Mouse (Mus musculus) kidney, embryonic 15.5 days (tissue): ENCODE results near the gene Abca3. TPM values are rescaled to one million over a fixed set of nuclear protein-coding genes. Genes with fewer than 3 reads are reported as not detected.

ENCODE experiments used
- ATAC-seq: fragments of 200-750 bp; cut with Nextera tagmentation; replicated peaks from 2 replicates; pipeline ENCODE4 v1.8.0; 2017; ENCODE audit warnings: moderate TSS enrichment; ENCODE audit not compliant: low FRiP score
- H3K27ac ChIP-seq: fragments of 300-500 bp; sonication (generic); 2 replicates; pipeline ENCODE4 v1.5.1; 2015; ENCODE audit warnings: mild to moderate bottlenecking, inconsistent platforms
- H3K27me3 ChIP-seq: fragments of 300-500 bp; sonication (generic); 2 replicates; pipeline ENCODE4 v1.6.1; 2015; ENCODE audit warnings: inconsistent platforms
- H3K36me3 ChIP-seq: fragments of 300-500 bp; sonication (generic); 2 replicates; pipeline ENCODE4 v1.6.1; 2015; ENCODE audit warnings: inconsistent platforms
- H3K4me1 ChIP-seq: fragments of 300-500 bp; sonication (generic); 2 replicates; pipeline ENCODE4 v1.6.1; 2015; ENCODE audit warnings: inconsistent platforms
- H3K4me2 ChIP-seq: fragments of 300-500 bp; sonication (generic); 2 replicates; pipeline ENCODE4 v1.6.1; 2015; ENCODE audit warnings: moderate library complexity, mild to moderate bottlenecking, inconsistent platforms
- H3K4me3 ChIP-seq: fragments of 300-500 bp; sonication (generic); replicated peaks from 2 replicates; pipeline ENCODE4 v1.5.1; 2015; ENCODE audit warnings: mild to moderate bottlenecking, inconsistent platforms
- H3K9ac ChIP-seq: fragments of 300-500 bp; sonication (generic); 2 replicates; pipeline ENCODE4 v1.6.1; 2015; ENCODE audit warnings: mild to moderate bottlenecking, inconsistent platforms
- H3K9me3 ChIP-seq: fragments of 300-500 bp; sonication (generic); replicated peaks from 2 replicates; pipeline ENCODE4 v1.6.1; 2016; ENCODE audit warnings: inconsistent platforms
- WGBS: fragments of 180-500 bp; shearing (Covaris S2); methylation state at CpG from one replicate; pipeline ENCODE4 v1.1.7; 2015; ENCODE audit warnings: mixed read lengths; 5-methylcytosine and 5-hydroxymethylcytosine counted together
- polyA plus RNA-seq: library from polyadenylated mRNA; unstranded; fragments of >200 nt; fragmentation: Nextera tagmentation; extraction: Ambion mirVana; gene quantifications from 2 replicates; pipeline ENCODE4 v1.2.1, GENCODE M21; 2015

Abca3 gene
- polyA plus RNA-seq, 1 experiment from 2014 or later, result 17.4 TPM

DNA sequence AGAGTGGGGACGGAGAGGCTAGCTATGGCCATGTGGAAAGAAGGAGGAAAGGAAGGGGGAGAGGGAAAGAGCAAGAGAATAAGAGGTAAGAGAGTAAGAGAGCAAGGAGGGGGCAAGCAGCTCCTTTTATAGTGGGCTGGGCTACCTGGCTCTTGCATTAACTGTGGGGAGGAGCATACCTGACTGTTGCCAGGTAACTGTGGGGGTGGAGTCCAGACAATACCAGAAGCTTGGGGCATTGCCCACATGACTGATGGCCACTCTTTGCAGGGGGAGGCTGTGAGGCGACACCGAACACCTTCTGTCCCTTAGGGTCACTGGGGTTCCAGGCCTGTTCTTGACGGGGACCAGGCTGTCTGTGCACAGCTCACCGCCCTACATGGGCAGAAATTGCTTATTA lies 37.0 kb downstream of the Abca3 start:
- 75% methylated on average over 5 of the region's 5 CpGs for WGBS
- ATAC-seq, result no peak
- H3K4me3 ChIP-seq, result no peak overlapping the region

DNA sequence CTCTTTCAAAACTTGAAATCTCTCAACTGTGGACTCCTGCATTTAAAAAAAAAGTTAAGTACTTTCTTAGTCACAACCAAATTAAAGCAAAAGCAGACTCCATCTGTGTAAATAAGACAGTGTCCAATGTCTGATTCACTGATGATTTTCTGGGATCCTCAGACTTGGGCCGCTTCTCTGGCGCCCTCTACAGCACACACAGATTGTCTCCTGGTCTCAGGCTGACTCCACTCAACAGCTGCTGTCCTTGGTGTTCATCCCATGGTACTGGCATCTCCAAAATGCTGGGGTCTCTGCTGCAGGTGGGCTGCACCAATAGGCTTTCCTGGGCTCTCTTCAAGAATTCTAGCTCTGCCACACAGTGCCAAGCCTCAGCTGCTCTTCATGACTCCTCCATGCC lies 38.1 kb downstream of the Abca3 start:
- no peaks in the 10 kb centered on the region for H3K4me1 ChIP-seq
- H3K27me3 ChIP-seq, result no peaks in the 10 kb centered on the region
- no peak for ATAC-seq
- H3K4me3 ChIP-seq, result no peak overlapping the region
- no peak overlapping the region for H3K27ac ChIP-seq
- H3K36me3 ChIP-seq, result peaks cover 23% of the 10 kb centered on the region
- H3K9ac ChIP-seq, result no peak overlapping the region
- no peaks in the 10 kb centered on the region for H3K9me3 ChIP-seq
- H3K4me2 ChIP-seq, result no peak overlapping the region
- WGBS, result 0% methylated on average over 2 of the region's 2 CpGs

More for the DNA sequence above, 37.0 kb downstream of the Abca3 start:
- H3K9ac ChIP-seq, result no peak overlapping the region
- no peak overlapping the region for H3K27ac ChIP-seq
- H3K9me3 ChIP-seq, result no peaks in the 10 kb centered on the region
- H3K27me3 ChIP-seq, result no peaks in the 10 kb centered on the region
- H3K4me2 ChIP-seq, result no peak overlapping the region
- H3K36me3 ChIP-seq, result peaks cover 32% of the 10 kb centered on the region
- no peaks in the 10 kb centered on the region for H3K4me1 ChIP-seq

DNA sequence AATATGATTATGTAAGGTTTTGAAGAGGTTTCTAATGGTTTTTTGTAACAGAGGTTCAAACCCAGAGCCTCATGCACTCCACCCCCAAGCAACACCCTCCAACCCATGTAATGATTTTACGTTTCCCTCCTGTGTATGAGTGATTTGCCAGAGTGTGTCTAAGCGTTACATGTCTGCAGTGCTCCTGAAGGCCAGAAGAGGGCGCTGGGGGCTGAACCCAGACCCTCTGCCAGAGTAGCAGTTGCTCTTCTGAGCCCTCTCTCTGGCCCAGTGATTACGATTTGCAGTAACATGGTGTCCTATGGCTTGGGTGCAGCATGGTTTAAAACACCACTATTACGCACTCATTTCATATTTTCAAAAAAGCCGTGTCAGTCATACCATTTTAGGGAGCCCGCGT lies 39.4 kb downstream of the Abca3 start:
- no peak overlapping the region for H3K9ac ChIP-seq
- 65% methylated on average over 8 of the region's 8 CpGs for WGBS
- H3K4me3 ChIP-seq, result no peak overlapping the region
- no peak overlapping the region for H3K4me2 ChIP-seq
- ATAC-seq, result no peak
- H3K4me1 ChIP-seq, result no peaks in the 10 kb centered on the region
- no peaks in the 10 kb centered on the region for H3K27me3 ChIP-seq
- no peaks in the 10 kb centered on the region for H3K9me3 ChIP-seq
- H3K27ac ChIP-seq, result no peak overlapping the region
- H3K36me3 ChIP-seq, result peaks cover 23% of the 10 kb centered on the region

DNA sequence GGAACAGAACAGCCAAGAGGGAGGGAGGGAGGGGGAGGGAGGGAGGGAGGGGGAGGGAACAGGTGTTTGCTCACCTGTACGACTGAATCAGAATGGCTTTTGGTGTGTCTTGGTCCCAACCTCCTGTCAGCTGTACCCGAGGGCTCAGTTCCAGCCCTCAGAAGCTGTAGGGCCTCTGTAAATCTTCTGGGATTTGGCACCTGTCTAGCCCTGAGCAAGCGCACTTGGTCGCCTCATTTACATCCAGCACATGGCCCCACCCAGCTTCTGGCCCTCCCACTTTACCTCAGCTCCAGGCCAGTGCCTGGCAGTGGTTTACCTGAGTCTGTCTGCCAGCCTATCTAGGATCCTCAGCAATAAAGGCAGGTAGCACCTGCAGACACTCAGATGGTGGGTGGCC lies 41.8 kb downstream of the Abca3 start:
- ATAC-seq, result no peak
- H3K9me3 ChIP-seq, result no peaks in the 10 kb centered on the region
- H3K27ac ChIP-seq, result no peak overlapping the region

DNA sequence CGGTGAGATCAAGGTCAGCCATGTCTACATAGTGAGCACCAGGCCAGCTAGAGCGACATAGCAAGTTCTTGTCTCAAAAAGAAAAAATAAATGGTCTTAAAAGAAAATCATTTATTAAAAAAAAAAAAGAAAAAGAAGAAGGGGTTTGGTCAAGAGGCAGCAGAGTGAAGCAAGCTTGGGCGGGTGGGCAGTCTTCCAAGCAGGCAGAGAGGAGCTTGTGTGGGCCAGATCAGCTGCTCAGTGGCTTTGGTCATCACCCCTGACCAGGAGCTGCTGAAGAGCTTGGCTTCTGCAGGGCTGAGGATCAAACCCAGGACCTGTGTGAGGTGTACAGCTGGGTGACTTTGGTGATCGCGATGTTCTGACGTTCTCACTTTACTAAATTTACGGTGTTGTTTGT lies 42.7 kb downstream of the Abca3 start:
- H3K27me3 ChIP-seq, result no peaks in the 10 kb centered on the region
- no peaks in the 10 kb centered on the region for H3K9me3 ChIP-seq
- H3K4me1 ChIP-seq, result no peaks in the 10 kb centered on the region
- ATAC-seq, result no peak
- H3K4me3 ChIP-seq, result no peak overlapping the region
- WGBS, result 72% methylated on average over 7 of the region's 7 CpGs
- H3K36me3 ChIP-seq, result 0 out of 2 replicates have a peak, but pooled peaks cover 2% of the 10 kb centered on the region
- no peak overlapping the region for H3K27ac ChIP-seq
- no peak overlapping the region for H3K9ac ChIP-seq
- H3K4me2 ChIP-seq, result no peak overlapping the region

More for the DNA sequence above, 41.8 kb downstream of the Abca3 start:
- WGBS, result 34% methylated on average over 4 of the region's 4 CpGs
- Histone ChIP-seq H3K36me3 (0 out of 2 replicates have a peak, but pooled peaks cover 6% of the 10 kb centered on the region), H3K4me2 (no peak overlapping the region), H3K9ac (no peak overlapping the region), H3K27me3 (no peaks in the 10 kb centered on the region), H3K4me1 (no peaks in the 10 kb centered on the region), H3K4me3 (no peak overlapping the region)

DNA sequence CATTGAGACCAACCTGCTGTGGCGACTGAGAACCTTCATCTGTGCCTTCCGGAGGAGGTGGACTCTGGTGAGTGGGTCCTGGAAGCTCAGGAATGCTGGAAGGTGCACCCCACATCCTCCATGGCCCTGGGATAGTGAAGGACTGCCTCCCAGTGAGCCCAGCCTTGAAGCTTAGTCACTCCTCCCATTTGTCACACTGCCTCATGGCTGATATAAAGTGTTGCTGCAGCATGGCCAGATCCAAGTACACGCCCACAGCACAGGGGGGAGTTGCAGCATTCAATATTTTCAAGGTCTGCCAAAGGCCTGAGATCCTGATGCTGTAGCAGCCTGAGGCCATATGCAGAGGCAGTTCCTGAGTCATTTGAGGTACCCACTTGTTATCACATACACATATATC lies 50.6 kb downstream of the Abca3 start:
- Histone ChIP-seq H3K4me1 (no peaks in the 10 kb centered on the region), H3K27me3 (no peaks in the 10 kb centered on the region), H3K9me3 (no peaks in the 10 kb centered on the region), H3K27ac (no peak overlapping the region), H3K4me2 (no peak overlapping the region), H3K9ac (no peak overlapping the region), H3K4me3 (no peak overlapping the region), H3K36me3 (peaks cover 53% of the 10 kb centered on the region)
- 69% methylated on average over 3 of the region's 3 CpGs for WGBS
- no peak for ATAC-seq

DNA sequence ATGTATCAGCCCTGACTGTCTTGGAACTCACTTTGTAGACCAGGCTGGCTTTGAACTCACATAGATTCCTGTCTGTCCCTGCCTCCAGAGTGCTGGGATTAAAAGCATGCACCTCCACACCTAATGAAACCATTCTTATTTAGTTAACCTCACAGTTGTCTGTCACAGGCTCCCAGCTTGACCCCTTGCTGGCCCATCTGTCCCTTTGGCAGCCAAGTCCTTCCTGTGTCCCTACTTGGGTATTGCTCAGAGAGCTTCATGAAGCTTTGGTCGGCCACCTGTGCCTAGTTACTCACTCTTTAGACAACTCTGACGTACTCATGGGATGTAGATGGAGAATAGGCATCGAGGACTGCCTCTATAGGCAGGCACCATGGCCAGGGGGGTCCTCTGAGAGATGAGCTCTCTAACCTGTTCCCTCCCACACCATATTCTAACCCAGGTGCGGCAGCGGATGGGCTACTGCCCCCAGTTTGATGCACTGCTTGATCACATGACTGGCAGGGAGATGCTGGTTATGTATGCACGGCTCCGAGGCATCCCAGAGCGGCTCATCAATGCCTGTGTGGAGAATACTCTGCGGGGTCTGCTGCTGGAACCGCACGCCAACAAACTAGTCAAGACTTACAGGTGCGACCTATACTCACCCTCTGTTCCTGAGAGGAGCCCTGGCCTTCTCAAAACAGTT lies 55.5 kb downstream of the Abca3 start:
- Histone ChIP-seq H3K4me1 (no peaks in the 10 kb centered on the region), H3K4me2 (no peak overlapping the region), H3K27me3 (no peaks in the 10 kb centered on the region), H3K9me3 (no peaks in the 10 kb centered on the region), H3K36me3 (peaks cover 77% of the 10 kb centered on the region), H3K27ac (no peak overlapping the region), H3K9ac (no peak overlapping the region), H3K4me3 (no peak overlapping the region)
- ATAC-seq, result no peak
- WGBS, result 86% methylated on average over 12 of the region's 12 CpGs

DNA sequence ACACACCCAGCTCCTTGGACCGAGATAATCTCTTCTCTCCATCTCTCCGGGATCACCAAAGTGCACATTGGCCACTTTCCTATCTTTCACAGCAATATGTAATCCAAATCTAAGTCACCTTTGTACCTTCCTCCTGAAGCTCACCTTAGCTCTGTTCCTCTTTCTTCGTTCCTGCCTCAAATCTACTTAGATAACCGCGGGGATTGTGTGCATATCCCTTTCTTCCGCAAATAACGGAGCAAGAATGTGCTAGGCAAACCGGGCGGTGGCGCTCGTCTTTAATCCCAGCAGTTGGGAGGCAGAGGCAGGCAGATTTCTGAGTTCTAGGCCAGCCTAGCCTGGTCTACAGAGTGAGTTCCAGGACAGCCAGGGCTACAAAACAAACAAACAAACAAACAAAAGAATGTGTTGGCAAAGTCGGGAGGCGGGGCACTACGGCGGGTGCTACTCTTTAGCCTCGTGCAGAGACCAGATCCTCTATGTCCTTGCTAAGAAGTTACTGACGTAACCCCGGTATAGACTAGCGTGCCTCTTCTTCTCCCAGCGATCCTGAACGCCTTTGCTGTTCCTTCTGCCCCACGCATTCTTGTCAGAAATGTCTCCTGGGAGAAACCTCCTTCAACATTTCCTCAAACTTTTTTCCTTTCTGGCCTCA lies 61.9 kb downstream of the Abca3 start:
- WGBS, result 35% methylated on average over 22 of the region's 22 CpGs
- Histone ChIP-seq H3K4me1 (peaks cover 36% of the 10 kb centered on the region), H3K4me2 (peak overlapping the region; percentile 84), H3K27ac (peak overlapping the region; percentile 95), H3K27me3 (no peaks in the 10 kb centered on the region), H3K4me3 (peak overlapping the region; percentile 63), H3K36me3 (peaks cover 61% of the 10 kb centered on the region), H3K9me3 (no peaks in the 10 kb centered on the region), H3K9ac (peak overlapping the region; percentile 68)
- peak; percentile 55 for ATAC-seq

DNA sequence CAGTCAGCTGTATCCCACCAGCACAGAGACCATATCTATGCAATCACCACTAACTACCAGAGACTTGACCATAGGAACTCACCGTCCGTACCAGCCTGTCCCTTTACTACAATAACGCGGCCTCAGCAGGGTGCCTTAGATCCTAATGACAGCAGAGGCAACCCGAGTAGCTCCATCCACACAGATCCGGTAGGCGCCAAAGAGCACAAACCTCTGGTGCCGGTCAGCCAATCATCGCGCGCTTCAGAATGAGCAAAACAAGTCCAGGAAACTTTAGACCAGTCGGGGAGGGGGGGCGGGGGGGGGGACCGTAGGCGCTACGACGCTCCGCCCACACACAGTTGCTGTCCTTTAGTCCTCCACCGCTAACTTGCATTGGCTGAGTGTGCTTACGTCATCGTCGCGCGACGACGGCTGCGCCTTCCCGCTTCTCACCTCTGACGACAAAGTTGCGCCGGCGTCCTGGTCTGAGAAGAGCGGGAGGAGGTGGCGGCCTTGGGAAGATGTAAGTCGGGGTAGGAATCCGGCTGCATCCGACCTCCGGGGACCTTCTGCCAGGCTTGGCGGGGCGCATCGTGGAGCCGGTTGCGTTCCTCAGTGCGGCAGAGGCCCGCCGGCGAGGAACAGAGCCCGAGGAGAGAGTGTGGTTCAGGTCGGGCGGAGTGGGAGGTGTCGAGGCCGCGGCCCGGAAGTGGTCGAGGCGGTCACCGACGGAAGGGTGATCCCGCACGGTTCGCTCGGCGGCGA lies 62.7 kb downstream of the Abca3 start, which contains the start of gene Rnps1:
TSS of gene Rnps1 (plus strand) at position 336 of the 747 bp plus-strand sequence.
- Histone ChIP-seq H3K9me3 (no peaks in the 10 kb centered on the region), H3K36me3 (peaks cover 61% of the 10 kb centered on the region), H3K4me1 (peaks cover 36% of the 10 kb centered on the region), H3K27ac (peak within 1 kb of the TSS; percentile 95), H3K27me3 (no peaks in the 10 kb centered on the region), H3K4me2 (peak within 1 kb of the TSS; percentile 84), H3K4me3 (peak within 1 kb of the TSS; percentile 63), H3K9ac (peak within 1 kb of the TSS; percentile 75)
- ATAC-seq, result peak; percentile 96
- WGBS, result under 1% methylated on average over 64 of the region's 64 CpGs

DNA sequence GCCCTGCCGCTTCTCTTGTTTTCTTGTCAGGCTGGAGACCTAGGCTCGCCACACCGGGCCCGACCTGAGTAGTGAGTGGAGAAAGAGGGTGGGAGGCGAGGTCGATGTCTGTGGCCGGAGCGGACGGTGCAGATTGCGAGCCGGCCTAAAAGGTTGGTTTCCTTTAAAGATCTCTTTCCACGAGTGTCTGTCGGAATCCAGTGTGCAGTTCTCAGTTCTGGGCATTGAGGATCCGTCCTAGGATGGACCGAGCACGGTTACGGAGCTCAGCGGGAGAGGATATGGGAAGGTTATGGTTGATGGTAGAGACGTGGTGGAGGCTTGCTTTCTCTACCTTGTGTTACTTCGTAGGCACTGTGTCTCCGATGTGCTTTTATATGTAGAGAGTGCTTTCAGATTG lies 63.3 kb downstream of the Abca3 start:
- WGBS, result under 1% methylated on average over 21 of the region's 21 CpGs
- H3K4me1 ChIP-seq, result peaks cover 36% of the 10 kb centered on the region
- peak overlapping the region; percentile 95 for H3K27ac ChIP-seq
- peak; percentile 7; the same call in 1 of the 2 replicates for ATAC-seq
- peak overlapping the region; percentile 75 for H3K9ac ChIP-seq
- H3K36me3 ChIP-seq, result peaks cover 61% of the 10 kb centered on the region
- no peaks in the 10 kb centered on the region for H3K9me3 ChIP-seq
- H3K4me3 ChIP-seq, result peak overlapping the region; percentile 63
- no peaks in the 10 kb centered on the region for H3K27me3 ChIP-seq
- H3K4me2 ChIP-seq, result peak overlapping the region; percentile 84

DNA sequence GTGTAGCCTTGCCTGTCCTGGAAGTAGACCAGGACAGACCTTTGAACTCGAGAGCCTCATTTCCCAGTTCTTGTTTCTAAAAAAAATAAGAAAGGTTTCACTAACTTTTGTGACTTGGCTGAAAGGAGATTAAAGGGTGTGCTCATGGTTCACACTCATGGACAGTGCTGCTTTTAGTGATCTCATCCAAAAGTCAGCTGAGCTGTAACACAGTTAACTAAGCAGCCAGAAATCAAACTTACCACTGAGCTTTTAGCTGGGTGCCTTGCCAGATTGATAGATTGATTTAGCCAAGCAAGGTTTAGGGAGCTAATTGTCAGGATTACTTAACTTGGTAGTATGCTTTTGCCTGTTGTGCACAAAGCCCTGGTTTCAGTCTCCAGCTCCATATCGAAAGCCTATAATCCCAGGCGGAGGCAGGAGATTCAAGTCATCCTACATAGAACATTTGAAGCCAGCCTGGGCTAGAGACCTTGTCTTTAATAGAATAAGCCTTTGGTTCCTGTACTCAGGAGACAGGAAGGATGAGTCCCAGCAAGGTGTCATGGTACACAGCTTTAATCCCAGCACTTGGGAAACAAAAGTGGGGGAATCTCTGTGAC lies 64.4 kb downstream of the Abca3 start:
- Histone ChIP-seq H3K4me3 (peak overlapping the region; percentile 63), H3K27me3 (no peaks in the 10 kb centered on the region), H3K4me1 (peaks cover 36% of the 10 kb centered on the region), H3K36me3 (peaks cover 61% of the 10 kb centered on the region), H3K27ac (no peak overlapping the region), H3K9me3 (no peaks in the 10 kb centered on the region), H3K9ac (peak overlapping the region; percentile 75), H3K4me2 (peak overlapping the region; percentile 84)
- no peak for ATAC-seq
- WGBS, result 76% methylated on average over 3 of the region's 3 CpGs

DNA sequence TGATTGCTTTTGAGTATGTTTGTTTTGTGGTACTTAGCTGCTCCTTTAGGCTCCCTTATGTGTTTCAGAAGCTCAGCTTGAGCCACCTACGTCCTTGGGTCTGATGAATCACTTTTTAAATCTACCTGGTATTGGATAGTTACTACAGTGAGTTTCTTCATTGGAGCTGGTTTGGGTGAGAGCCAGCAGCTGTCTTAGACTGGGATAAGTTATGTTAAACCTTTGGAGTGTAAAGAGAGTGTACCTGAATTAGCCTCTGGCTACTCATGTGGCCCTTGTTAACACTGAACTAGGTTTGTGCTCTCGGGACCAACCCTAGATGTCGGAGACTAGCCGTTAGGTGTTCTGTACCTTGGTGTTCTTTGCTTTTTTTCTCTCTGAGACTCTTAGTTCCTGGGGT lies 71.4 kb downstream of the Abca3 start:
- Histone ChIP-seq H3K27ac (no peak overlapping the region), H3K4me3 (no peak overlapping the region), H3K9me3 (no peaks in the 10 kb centered on the region), H3K4me2 (no peak overlapping the region), H3K9ac (no peak overlapping the region), H3K27me3 (no peaks in the 10 kb centered on the region), H3K36me3 (peaks cover 75% of the 10 kb centered on the region), H3K4me1 (peaks cover 15% of the 10 kb centered on the region)
- ATAC-seq, result no peak
- WGBS, result 92% methylated on average over 4 of the region's 4 CpGs
